Mouse (Mus musculus): ENCODE data around the gene Igsf9. TPM values are rescaled to one million over a fixed set of nuclear protein-coding genes. Genes with fewer than 3 reads are reported as not detected.
A peak's percentile ranks its signal among the peaks of the same experiment; 100 is the strongest.

Igsf9 gene
- polyA plus RNA-seq (2012; rRNA removed) (62.0 and 85.1 TPM in 2 replicates), polyA plus RNA-seq (2014; fragmentation: Nextera tagmentation; extraction: Ambion mirVana) (29.6 and 35.0 TPM in 2 replicates)

DNA sequence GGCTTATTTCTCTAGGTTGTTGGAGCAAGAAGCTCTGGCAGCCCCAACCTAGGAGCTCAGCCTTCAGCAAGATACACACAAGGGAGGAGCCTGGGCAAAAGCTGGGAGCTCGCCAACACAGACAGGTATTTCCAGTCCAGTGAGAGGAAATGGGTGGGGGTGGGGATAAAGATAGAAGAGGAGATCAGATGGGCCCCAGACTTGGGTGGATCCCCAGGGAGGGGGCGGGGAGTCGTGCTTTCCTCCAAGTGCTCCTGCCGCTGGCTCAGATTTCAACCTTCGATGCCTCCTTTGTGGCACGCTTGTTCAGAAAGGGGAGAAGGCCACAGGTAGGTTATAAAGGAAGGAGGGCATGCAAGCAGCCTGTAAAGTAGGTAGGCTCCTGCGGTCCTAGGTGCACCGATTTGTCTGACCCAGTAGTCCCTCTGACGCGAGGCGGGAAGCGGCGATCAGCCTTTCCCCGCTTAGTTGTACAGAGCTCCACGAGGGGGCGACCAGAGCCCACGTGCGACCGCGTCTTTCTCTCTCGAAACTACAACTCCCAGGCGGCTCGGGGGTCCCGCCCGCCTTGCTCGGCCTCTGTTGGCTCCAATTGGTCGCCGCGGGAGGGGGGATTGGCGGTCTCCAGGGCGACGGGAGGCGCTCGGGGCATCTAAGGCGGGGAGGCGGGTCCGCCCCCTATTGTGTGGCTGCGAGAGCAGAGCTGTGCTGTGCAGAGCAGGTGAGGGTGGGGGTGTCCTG lies at the start of gene Igsf9:
Gene Igsf9, plus strand, starts transcription at position 249 of the 741 bp plus-strand sequence.
- peak within 1 kb of the TSS; percentile 63 for H3K4me3 ChIP-seq (replicated peaks; ENCODE audit: low read length)
- peak within 1 kb of the TSS; percentile 65 for H3K9ac ChIP-seq (ENCODE audit: low read depth, low read length, severe bottlenecking)
- H3K36me3 ChIP-seq (ENCODE audit: control insufficient read depth, insufficient read depth, low read length) = no peaks in the 10 kb centered on the region
- TF ChIP-seq POLR2A (IDR thresholded peaks at IDR 0.05; ENCODE audit: borderline replicate concordance, extremely low read depth, insufficient read depth, insufficient read length) = no peak
- H3K27ac ChIP-seq (replicated peaks; ENCODE audit: low read depth, low read length) = no peak within 1 kb of the TSS
- ATAC-seq (ENCODE audit: low FRiP score, low read depth) (peak; percentile 96), DNase-seq (ENCODE audit: low spot score) (peak; percentile 97)
- peak within 1 kb of the TSS; percentile 90 for H3K4me2 ChIP-seq (replicated peaks; ENCODE audit: low read depth, low read length, severe bottlenecking)
- H3K9me3 ChIP-seq (ENCODE audit: control insufficient read depth, low read length) = no peaks in the 10 kb centered on the region
- no peaks in the 10 kb centered on the region for H3K27me3 ChIP-seq (ENCODE audit: control insufficient read depth, insufficient read depth, low read length)
- 1% methylated on average over 36 of the region's 38 CpGs for WGBS
- H3K4me1 ChIP-seq (ENCODE audit: control insufficient read depth, insufficient read depth, low read length) = peaks cover 19% of the 10 kb centered on the region

DNA sequence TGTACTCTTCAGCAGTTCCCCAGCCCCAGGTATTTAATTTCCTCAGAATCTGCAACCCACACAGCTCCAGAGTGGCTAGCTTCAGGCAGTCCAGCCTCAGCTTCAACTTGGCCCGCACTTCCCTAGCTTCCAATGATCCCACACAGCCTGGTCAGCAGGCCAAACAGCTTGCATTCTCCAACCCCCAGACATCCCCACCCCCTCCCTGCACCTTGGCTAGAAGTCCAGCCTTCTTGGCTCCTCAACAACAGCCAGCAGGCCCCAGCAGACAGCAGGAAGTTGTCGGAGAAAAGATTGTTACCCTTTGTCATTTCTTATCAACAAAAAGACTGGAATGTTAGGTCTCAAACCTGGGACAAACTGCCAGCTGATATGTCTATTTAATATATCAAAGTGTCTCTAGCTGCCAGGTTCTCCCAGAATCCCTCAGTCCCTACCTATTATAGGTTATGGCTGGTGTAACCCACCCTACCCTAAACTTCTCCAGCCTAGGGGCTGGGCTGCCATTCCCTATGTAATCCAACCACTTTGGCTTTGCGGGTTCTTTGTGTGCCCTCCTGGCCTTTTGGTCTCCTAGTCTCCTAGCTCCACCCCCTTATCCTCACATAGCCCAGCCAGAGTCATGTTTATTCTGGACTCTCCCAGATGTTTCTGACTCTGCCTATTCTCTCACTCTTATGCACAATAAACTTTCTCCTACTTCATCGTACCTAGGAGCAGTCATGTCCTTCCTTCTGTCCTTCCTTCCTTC lies 49.6 kb upstream of the Igsf9 start:
- WGBS = 39% methylated on average over 4 of the region's 4 CpGs
- no peaks in the 10 kb centered on the region for H3K36me3 ChIP-seq (ENCODE audit: control insufficient read depth, insufficient read depth, low read length)
- no peak overlapping the region for H3K4me2 ChIP-seq (replicated peaks; ENCODE audit: low read depth, low read length, severe bottlenecking)
- H3K9me3 ChIP-seq (ENCODE audit: control insufficient read depth, low read length) = no peaks in the 10 kb centered on the region
- ATAC-seq (ENCODE audit: low FRiP score, low read depth) = no peak
- no peak for TF ChIP-seq POLR2A (IDR thresholded peaks at IDR 0.05; ENCODE audit: borderline replicate concordance, extremely low read depth, insufficient read depth, insufficient read length)
- DNase-seq (ENCODE audit: low spot score) = no peak
- no peak overlapping the region for H3K9ac ChIP-seq (ENCODE audit: low read depth, low read length, severe bottlenecking)
- H3K4me3 ChIP-seq (replicated peaks; ENCODE audit: low read length) = no peak overlapping the region
- no peak overlapping the region for H3K27ac ChIP-seq (replicated peaks; ENCODE audit: low read depth, low read length)
- H3K4me1 ChIP-seq (ENCODE audit: control insufficient read depth, insufficient read depth, low read length) = no peaks in the 10 kb centered on the region
- H3K27me3 ChIP-seq (ENCODE audit: control insufficient read depth, insufficient read depth, low read length) = no peaks in the 10 kb centered on the region

DNA sequence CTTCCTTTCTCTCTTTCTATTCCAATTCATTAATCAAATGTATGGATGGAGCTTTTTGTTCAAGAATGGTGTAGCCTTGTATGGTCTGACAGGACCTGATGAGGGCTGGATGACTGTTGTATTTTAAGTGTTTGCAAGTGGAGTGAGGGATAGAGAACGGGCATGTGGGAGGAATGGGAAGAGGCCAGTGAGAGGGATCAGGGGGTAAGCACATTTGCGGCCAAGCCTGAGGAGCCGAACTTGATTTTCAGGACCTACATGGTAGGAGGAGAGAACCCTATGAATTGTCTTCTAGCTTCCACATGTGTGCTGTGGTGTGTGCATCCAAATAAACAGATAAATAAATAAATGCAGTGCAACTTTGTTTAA lies 49.0 kb upstream of the Igsf9 start:
- WGBS = 85% methylated on average over 3 of the region's 3 CpGs
- Histone ChIP-seq H3K36me3 (ENCODE audit: control insufficient read depth, insufficient read depth, low read length) (no peaks in the 10 kb centered on the region), H3K4me2 (replicated peaks; ENCODE audit: low read depth, low read length, severe bottlenecking) (no peak overlapping the region), H3K9ac (ENCODE audit: low read depth, low read length, severe bottlenecking) (no peak overlapping the region), H3K27me3 (ENCODE audit: control insufficient read depth, insufficient read depth, low read length) (no peaks in the 10 kb centered on the region), H3K4me1 (ENCODE audit: control insufficient read depth, insufficient read depth, low read length) (no peaks in the 10 kb centered on the region), H3K9me3 (ENCODE audit: control insufficient read depth, low read length) (no peaks in the 10 kb centered on the region), H3K4me3 (replicated peaks; ENCODE audit: low read length) (no peak overlapping the region), H3K27ac (replicated peaks; ENCODE audit: low read depth, low read length) (no peak overlapping the region)
- no peak for DNase-seq (ENCODE audit: low spot score)
- no peak for ATAC-seq (ENCODE audit: low FRiP score, low read depth)
- no peak for TF ChIP-seq POLR2A (IDR thresholded peaks at IDR 0.05; ENCODE audit: borderline replicate concordance, extremely low read depth, insufficient read depth, insufficient read length)

DNA sequence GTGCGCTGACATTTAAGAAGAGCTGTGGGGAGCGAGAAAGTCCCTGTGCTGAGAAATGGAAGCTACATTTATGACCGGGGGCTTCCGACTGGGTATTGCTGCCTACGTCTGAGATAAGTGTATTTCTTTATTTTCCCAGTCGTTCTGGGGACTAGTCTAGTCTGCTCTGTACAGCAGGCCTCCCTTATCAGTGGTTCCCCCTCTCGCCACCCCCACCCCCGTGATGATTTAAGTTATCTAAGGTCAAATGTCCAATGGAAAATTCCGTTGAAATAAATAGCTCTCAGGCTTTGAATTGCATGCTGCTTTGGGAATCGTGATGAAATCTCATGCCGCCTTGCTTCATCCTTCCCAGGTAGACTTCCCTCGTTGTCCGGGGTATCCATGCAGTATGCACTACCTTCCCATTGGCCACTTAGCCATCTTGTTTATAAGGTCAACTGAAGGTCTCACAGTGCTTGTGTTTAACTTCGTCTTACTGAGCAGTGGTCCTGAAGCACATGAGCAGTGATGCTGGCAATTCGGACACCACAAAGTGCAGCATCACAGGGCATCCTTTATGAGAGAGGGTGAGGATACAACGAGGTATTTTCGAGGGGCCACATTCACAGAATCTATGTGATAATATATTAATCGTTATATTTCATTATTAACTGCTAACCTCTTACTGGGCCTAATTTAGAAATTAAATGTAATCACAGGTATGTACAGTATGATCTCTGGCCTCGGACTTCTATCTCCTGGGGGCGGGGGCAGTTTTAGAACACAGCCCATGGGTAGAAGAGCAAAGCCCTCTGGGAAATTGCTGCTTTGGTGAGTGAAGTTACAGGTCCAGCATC lies 48.4 kb upstream of the Igsf9 start:
- ATAC-seq (ENCODE audit: low FRiP score, low read depth) (no peak), DNase-seq (ENCODE audit: low spot score) (no peak)
- H3K4me2 ChIP-seq (replicated peaks; ENCODE audit: low read depth, low read length, severe bottlenecking) = no peak overlapping the region
- no peak overlapping the region for H3K27ac ChIP-seq (replicated peaks; ENCODE audit: low read depth, low read length)
- H3K9ac ChIP-seq (ENCODE audit: low read depth, low read length, severe bottlenecking) = no peak overlapping the region
- H3K4me3 ChIP-seq (replicated peaks; ENCODE audit: low read length) = no peak overlapping the region
- H3K36me3 ChIP-seq (ENCODE audit: control insufficient read depth, insufficient read depth, low read length) = no peaks in the 10 kb centered on the region
- no peaks in the 10 kb centered on the region for H3K27me3 ChIP-seq (ENCODE audit: control insufficient read depth, insufficient read depth, low read length)
- no peaks in the 10 kb centered on the region for H3K4me1 ChIP-seq (ENCODE audit: control insufficient read depth, insufficient read depth, low read length)
- no peaks in the 10 kb centered on the region for H3K9me3 ChIP-seq (ENCODE audit: control insufficient read depth, low read length)
- TF ChIP-seq POLR2A (IDR thresholded peaks at IDR 0.05; ENCODE audit: borderline replicate concordance, extremely low read depth, insufficient read depth, insufficient read length) = no peak
- WGBS = 81% methylated on average over 20 of the region's 20 CpGs

DNA sequence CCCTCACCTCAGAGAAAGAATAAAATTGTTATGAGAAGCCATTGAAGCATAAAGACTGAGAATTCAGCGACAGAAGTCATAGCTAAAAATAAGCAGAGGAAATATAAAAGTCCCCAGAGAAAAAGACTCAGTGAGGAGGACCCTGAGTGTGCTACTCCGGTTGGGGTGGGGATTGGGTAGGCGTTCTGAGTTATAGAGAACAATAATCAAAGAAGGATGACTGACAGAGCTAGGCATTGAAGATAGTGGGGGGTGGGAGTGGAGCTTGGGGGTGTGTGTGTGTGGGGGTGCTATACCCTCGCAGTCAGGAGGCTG lies 47.8 kb upstream of the Igsf9 start:
- TF ChIP-seq POLR2A (IDR thresholded peaks at IDR 0.05; ENCODE audit: borderline replicate concordance, extremely low read depth, insufficient read depth, insufficient read length) = no peak
- Histone ChIP-seq H3K36me3 (ENCODE audit: control insufficient read depth, insufficient read depth, low read length) (no peaks in the 10 kb centered on the region), H3K9ac (ENCODE audit: low read depth, low read length, severe bottlenecking) (no peak overlapping the region), H3K4me3 (replicated peaks; ENCODE audit: low read length) (no peak overlapping the region), H3K4me1 (ENCODE audit: control insufficient read depth, insufficient read depth, low read length) (no peaks in the 10 kb centered on the region), H3K9me3 (ENCODE audit: control insufficient read depth, low read length) (no peaks in the 10 kb centered on the region), H3K27ac (replicated peaks; ENCODE audit: low read depth, low read length) (no peak overlapping the region), H3K27me3 (ENCODE audit: control insufficient read depth, insufficient read depth, low read length) (no peaks in the 10 kb centered on the region), H3K4me2 (replicated peaks; ENCODE audit: low read depth, low read length, severe bottlenecking) (no peak overlapping the region)
- ATAC-seq (ENCODE audit: low FRiP score, low read depth) (no peak), DNase-seq (ENCODE audit: low spot score) (no peak)
- WGBS = 75% methylated on average over 4 of the region's 4 CpGs
